Mouse (Mus musculus): ENCODE data around the gene Grin1. TPM values are rescaled to one million over a fixed set of nuclear protein-coding genes. Genes with fewer than 3 reads are reported as not detected.
A peak's percentile ranks its signal among the peaks of the same experiment; 100 is the strongest.

Grin1 gene
- polyA plus RNA-seq, 1 experiment from 2014 or later, result 1.5 TPM

- Histone ChIP-seq H3K9me3 (replicated peaks) (no peaks in the 10 kb centered on the region), H3K36me3 (peaks cover 14% of the 10 kb centered on the region), H3K27me3 (ENCODE audit: low read depth, poor library complexity, severe bottlenecking) (peaks cover 91% of the 10 kb centered on the region), H3K4me1 (peaks cover 28% of the 10 kb centered on the region), H3K27ac (replicated peaks) (no peak overlapping the region), H3K4me3 (peak overlapping the region; percentile 24)
- WGBS, result 2% methylated on average over 54 of the region's 54 CpGs
- DNase-seq (ENCODE audit: low spot score), result peak; percentile 26
These were observed 28.7 kb downstream of the Grin1 start for GRCm38 (mm10) chr2:25290101-25290815.

GRCm38 (mm10) chr2:25289651-25290050, 29.3 kb downstream of the Grin1 start, which contains the start of gene Lrrc26:
Lrrc26 (plus strand) TSS chr2:25289915.
- H3K27ac ChIP-seq (replicated peaks), result no peak within 1 kb of the TSS
- H3K9me3 ChIP-seq (replicated peaks), result no peaks in the 10 kb centered on the region
- peak within 1 kb of the TSS; percentile 24 for H3K4me3 ChIP-seq
- peaks cover 28% of the 10 kb centered on the region for H3K4me1 ChIP-seq
- peaks cover 85% of the 10 kb centered on the region for H3K27me3 ChIP-seq (ENCODE audit: low read depth, poor library complexity, severe bottlenecking)
- WGBS, result 8% methylated on average over 11 of the region's 11 CpGs
- H3K36me3 ChIP-seq, result peaks cover 20% of the 10 kb centered on the region
- no peak for DNase-seq (ENCODE audit: low spot score)

DNA sequence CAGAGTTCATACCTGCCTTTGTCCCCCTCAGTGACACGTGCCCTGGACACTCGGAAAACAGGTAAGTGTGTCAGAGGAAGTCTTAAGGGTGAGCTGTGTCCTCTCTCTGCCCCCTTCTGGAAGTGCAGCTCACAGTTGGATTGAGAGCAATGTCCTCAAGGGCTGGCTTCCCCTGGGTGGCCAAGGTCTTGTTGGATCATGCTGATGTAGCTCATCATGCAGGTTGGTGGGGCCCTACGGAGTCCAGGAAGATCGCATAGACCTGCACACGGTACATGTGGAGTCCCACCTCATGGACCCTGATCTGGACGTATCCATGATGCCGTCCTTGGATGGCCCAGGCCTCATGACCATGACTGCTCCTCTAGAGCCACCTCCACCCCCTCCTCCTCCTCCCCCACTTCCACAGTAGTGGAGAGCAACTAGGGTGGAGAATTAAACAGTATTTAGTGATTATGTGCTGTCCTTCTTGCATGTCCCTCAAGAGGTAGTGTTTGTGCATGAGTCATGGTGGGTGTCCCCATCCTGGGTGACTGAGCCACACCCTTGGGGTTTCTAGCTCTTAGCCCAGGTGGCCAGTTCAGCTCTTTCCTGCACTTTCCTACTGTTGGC, 30.1 kb downstream of the Grin1 start:
- Histone ChIP-seq H3K27me3 (ENCODE audit: low read depth, poor library complexity, severe bottlenecking) (peaks cover 77% of the 10 kb centered on the region), H3K27ac (replicated peaks) (no peak overlapping the region), H3K4me3 (no peak overlapping the region), H3K9me3 (replicated peaks) (no peaks in the 10 kb centered on the region), H3K36me3 (peaks cover 28% of the 10 kb centered on the region), H3K4me1 (peaks cover 28% of the 10 kb centered on the region)
- 82% methylated on average over 7 of the region's 7 CpGs for WGBS
- no peak for DNase-seq (ENCODE audit: low spot score)

- H3K27ac ChIP-seq (replicated peaks), result no peak within 1 kb of the TSS
- 0 out of 2 replicates have a peak within 1 kb of the TSS, but pooled peaks have one; percentile 7 for H3K4me3 ChIP-seq
- H3K36me3 ChIP-seq, result peaks cover 35% of the 10 kb centered on the region
- peaks cover 28% of the 10 kb centered on the region for H3K4me1 ChIP-seq
- no peaks in the 10 kb centered on the region for H3K9me3 ChIP-seq (replicated peaks)
- DNase-seq (ENCODE audit: low spot score), result no peak
- peaks cover 69% of the 10 kb centered on the region for H3K27me3 ChIP-seq (ENCODE audit: low read depth, poor library complexity, severe bottlenecking)
- 84% methylated on average over 6 of the region's 6 CpGs for whole genome bisulfite sequencing
These were observed 30.9 kb downstream of the Grin1 start, which contains the start of gene Tmem210 for GRCm38 (mm10) chr2:25287927-25288649. Tmem210 (plus strand) TSS chr2:25288145.

DNA sequence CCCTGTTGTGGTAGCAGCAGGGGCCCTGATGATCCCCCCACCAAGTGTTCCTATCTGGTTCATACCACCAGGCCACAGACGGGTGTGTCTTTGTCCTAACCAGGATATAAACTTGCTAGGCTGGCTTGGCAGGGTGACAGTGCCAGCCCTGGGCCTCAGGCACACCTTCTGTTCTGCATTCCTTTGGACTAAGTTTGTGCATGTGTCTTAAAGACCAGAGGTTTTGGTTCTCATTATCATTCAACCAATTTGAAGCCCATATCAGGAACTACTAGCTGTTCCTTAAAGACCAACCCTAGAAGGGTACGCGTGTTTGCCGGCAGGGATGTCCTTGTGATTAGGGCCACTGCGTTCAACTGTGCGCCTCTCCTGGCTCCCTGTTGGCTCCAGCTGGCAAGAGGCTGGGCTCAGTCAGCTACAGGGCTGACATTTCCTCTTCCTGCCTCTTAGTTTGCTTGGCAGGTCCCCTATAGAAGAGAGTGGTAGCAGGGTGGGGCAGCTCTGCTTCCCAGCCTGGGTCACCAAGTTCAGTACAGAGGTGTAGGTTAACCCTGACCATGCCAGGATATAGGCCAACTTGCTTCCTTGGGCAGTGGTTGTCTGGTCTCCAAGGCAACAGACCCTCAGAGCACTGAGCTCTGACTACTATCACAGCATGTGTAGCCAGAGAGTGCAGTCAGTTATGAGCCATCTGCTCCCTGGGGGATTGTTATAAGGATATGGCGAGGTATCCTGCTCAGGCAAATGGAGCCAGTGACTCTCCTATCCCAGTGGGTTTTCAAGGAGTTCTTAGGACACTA, 31.9 kb downstream of the Grin1 start:
- no peak for DNase-seq (ENCODE audit: low spot score)
- 63% methylated on average over 7 of the region's 7 CpGs for WGBS
- Histone ChIP-seq H3K27me3 (ENCODE audit: low read depth, poor library complexity, severe bottlenecking) (peaks cover 59% of the 10 kb centered on the region), H3K27ac (replicated peaks) (no peak overlapping the region), H3K9me3 (replicated peaks) (no peaks in the 10 kb centered on the region), H3K4me3 (no peak overlapping the region), H3K36me3 (peaks cover 46% of the 10 kb centered on the region), H3K4me1 (peaks cover 22% of the 10 kb centered on the region)

- H3K27me3 ChIP-seq (ENCODE audit: low read depth, poor library complexity, severe bottlenecking), result peaks cover 52% of the 10 kb centered on the region
- peaks cover 53% of the 10 kb centered on the region for H3K36me3 ChIP-seq
- WGBS, result 97% methylated on average over 1 of the region's 1 CpGs
- no peak overlapping the region for H3K4me3 ChIP-seq
- no peak for DNase-seq (ENCODE audit: low spot score)
- H3K4me1 ChIP-seq, result peaks cover 14% of the 10 kb centered on the region
- no peaks in the 10 kb centered on the region for H3K9me3 ChIP-seq (replicated peaks)
- no peak overlapping the region for H3K27ac ChIP-seq (replicated peaks)
These were observed 32.7 kb downstream of the Grin1 start for GRCm38 (mm10) chr2:25286314-25286713.

DNA sequence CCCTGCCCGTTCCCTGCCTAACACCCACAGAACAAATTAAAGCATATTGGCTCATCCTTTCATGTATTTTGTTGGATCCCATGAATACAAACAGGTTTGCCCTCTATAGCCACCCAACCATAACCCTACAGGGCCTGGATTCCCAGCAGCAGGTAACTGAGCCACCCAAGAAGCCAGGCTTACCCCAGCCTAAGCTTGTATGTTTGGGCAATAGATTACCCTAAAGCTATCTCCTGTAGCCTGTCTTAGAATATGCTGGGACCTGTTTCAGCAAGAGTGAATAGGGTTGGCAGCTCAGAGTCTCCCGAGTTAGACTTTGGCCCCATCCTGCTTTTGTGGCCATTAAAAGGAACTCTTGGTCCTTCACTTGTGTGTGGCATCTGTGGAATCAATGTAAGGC, 33.4 kb downstream of the Grin1 start:
- Histone ChIP-seq H3K4me1 (peaks cover 7% of the 10 kb centered on the region; the same call in 1 of the 2 replicates), H3K4me3 (no peak overlapping the region), H3K9me3 (replicated peaks) (no peaks in the 10 kb centered on the region), H3K27ac (replicated peaks) (no peak overlapping the region), H3K36me3 (peaks cover 61% of the 10 kb centered on the region), H3K27me3 (ENCODE audit: low read depth, poor library complexity, severe bottlenecking) (peaks cover 44% of the 10 kb centered on the region)
- 91% methylated on average over 2 of the region's 2 CpGs for WGBS
- no peak for DNase-seq (ENCODE audit: low spot score)

DNA sequence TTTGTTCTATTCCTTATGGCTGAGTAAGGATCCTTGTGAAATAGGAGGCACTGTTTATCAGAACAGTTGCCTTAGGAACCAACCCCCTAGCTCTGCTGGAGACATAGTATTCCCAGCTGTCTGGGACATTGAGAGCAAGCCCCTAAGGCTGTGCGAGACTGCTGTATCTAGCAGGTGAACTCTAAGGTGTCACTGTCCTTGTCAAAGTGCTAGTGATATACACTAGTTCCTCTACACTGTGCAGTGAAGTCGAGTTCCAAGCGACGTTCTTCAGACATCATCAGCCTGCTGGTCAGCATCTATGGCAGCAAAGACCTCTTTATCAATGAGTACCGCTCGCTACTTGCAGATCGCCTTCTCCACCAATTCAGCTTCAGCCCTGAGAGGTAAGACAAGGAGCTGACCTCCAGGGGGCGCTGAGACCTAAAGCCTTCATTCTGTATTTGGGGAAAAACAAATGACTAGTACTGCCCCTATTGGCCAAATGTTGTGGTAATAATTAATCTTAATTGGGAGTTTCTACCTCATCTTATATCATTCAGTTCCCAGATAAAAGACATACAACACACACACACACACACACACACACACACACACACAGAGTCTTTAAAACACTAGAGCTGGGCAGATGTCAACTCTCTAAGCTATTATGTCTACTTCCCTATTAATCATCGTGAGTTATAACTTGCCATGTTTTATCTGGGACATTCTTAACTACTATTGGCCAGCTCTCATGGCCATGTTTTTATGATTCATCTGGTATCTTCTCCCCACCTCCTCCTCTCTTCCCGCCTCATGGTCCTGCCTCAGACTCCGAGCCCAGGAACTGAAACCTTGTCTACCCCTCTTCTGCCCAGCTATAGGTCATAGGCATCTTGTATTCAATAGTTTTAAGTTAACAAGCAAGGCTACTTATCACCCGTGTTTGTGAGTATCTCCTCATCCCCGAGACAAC, 39.8 kb downstream of the Grin1 start:
- H3K4me1 ChIP-seq, result no peaks in the 10 kb centered on the region
- DNase-seq (ENCODE audit: low spot score), result peak; percentile 76
- H3K27ac ChIP-seq (replicated peaks), result no peak overlapping the region
- H3K27me3 ChIP-seq (ENCODE audit: low read depth, poor library complexity, severe bottlenecking), result no peaks in the 10 kb centered on the region
- H3K36me3 ChIP-seq, result peaks cover 100% of the 10 kb centered on the region
- H3K4me3 ChIP-seq, result no peak overlapping the region
- WGBS, result 61% methylated on average over 13 of the region's 13 CpGs
- no peaks in the 10 kb centered on the region for H3K9me3 ChIP-seq (replicated peaks)

DNA sequence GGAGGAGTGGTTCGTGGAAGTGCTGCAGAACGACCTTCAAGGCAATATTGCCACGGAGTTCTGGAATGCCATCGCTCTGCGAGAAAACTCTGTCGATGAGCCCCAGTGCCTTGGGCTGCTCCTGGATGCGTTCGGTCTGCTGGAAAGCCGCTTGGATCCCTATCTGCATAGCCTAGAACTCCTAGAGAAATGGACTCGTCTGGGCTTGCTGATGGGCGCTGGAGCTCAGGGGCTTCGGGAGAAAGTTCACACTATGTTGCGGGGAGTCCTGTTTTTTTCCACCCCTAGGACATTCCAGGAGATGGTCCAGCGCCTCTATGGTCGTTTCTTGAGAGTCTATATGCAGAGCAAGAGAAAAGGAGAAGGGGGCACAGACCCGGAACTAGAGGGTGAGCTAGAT, 46.0 kb downstream of the Grin1 start:
- Histone ChIP-seq H3K36me3 (peaks cover 81% of the 10 kb centered on the region), H3K27ac (replicated peaks) (peak overlapping the region; percentile 90), H3K4me1 (peaks cover 30% of the 10 kb centered on the region), H3K27me3 (ENCODE audit: low read depth, poor library complexity, severe bottlenecking) (no peaks in the 10 kb centered on the region), H3K4me3 (peak overlapping the region; percentile 94), H3K9me3 (replicated peaks) (no peaks in the 10 kb centered on the region)
- WGBS, result 43% methylated on average over 16 of the region's 16 CpGs
- no peak for DNase-seq (ENCODE audit: low spot score)

- no peaks in the 10 kb centered on the region for H3K9me3 ChIP-seq (replicated peaks)
- peaks cover 80% of the 10 kb centered on the region for H3K36me3 ChIP-seq
- peaks cover 30% of the 10 kb centered on the region for H3K4me1 ChIP-seq
- H3K27me3 ChIP-seq (ENCODE audit: low read depth, poor library complexity, severe bottlenecking), result no peaks in the 10 kb centered on the region
- H3K4me3 ChIP-seq, result peak overlapping the region; percentile 94
- H3K27ac ChIP-seq (replicated peaks), result peak overlapping the region; percentile 90
- DNase-seq (ENCODE audit: low spot score), result no peak
- under 1% methylated on average over 29 of the region's 29 CpGs for WGBS
These were observed 46.5 kb downstream of the Grin1 start for GRCm38 (mm10) chr2:25272515-25272914.

- WGBS, result under 1% methylated on average over 54 of the region's 55 CpGs
- H3K36me3 ChIP-seq, result peaks cover 75% of the 10 kb centered on the region
- peak within 1 kb of the TSS; percentile 90 for H3K27ac ChIP-seq (replicated peaks)
These were observed 47.0 kb downstream of the Grin1 start, which contains the start of the genes Ssna1 and Anapc2 for GRCm38 (mm10) chr2:25271827-25272511. Ssna1 (minus strand) TSS chr2:25272438. Anapc2 (plus strand) TSS chr2:25272478.

More at GRCm38 (mm10) chr2:25271827-25272511, 47.0 kb downstream of the Grin1 start, which contains the start of the genes Ssna1 and Anapc2:
- no peaks in the 10 kb centered on the region for H3K9me3 ChIP-seq (replicated peaks)
- peaks cover 34% of the 10 kb centered on the region for H3K4me1 ChIP-seq
- peak; percentile 99 for DNase-seq (ENCODE audit: low spot score)
- H3K27me3 ChIP-seq (ENCODE audit: low read depth, poor library complexity, severe bottlenecking), result no peaks in the 10 kb centered on the region
- peak within 1 kb of the TSS; percentile 94 for H3K4me3 ChIP-seq

Measured in midbrain, embryonic 10.5 days (tissue).